Mouse (Mus musculus) ES-E14 (cell line): ENCODE data around the gene Ms4a2. TPM values are rescaled to one million over a fixed set of nuclear protein-coding genes. Genes with fewer than 3 reads are reported as not detected.

ENCODE experiments used
- DNase-seq: peaks from one replicate; pipeline ENCODE4 v3.0.0-alpha.2; 2013; ENCODE audit warnings: low read depth, low spot score
- H3K27ac ChIP-seq: 2 replicates; pipeline ENCODE4 v1.5.1; 2012; ENCODE audit warnings: low read depth, mild to moderate bottlenecking, low read length, moderate library complexity, mixed read lengths; ENCODE audit not compliant: poor library complexity, insufficient read depth, severe bottlenecking
- H3K36me3 ChIP-seq: 2 replicates; pipeline ENCODE4 v1.6.1; 2012; ENCODE audit warnings: mild to moderate bottlenecking, low read length, moderate library complexity, mixed read lengths; ENCODE audit not compliant: control insufficient read depth, poor library complexity, insufficient read depth, severe bottlenecking
- H3K4me1 ChIP-seq, 2 experiments: fragments of 150-350 bp in 1 of 2; sonication (generic) in 1 of 2; 2 replicates each; pipeline ENCODE4 v1.6.1; 2012; ENCODE audit warnings: low read length in 2 of 2, mild to moderate bottlenecking in 1 of 2, mixed read lengths in 1 of 2; ENCODE audit not compliant: control insufficient read depth in 2 of 2, insufficient read depth in 2 of 2, poor library complexity in 1 of 2
- H3K4me3 ChIP-seq, 2 experiments: fragments of 150-350 bp in 1 of 2; sonication (generic) in 1 of 2; 2 replicates each; pipeline ENCODE4 v1.5.1; 2012; ENCODE audit warnings: low read length in 2 of 2, low read depth in 1 of 2, mild to moderate bottlenecking in 1 of 2, mixed read lengths in 1 of 2; ENCODE audit not compliant: insufficient read depth in 1 of 2, poor library complexity in 1 of 2, severe bottlenecking in 1 of 2
- H3K9ac ChIP-seq: 2 replicates; pipeline ENCODE4 v1.6.1; 2012; ENCODE audit warnings: low read depth, mild to moderate bottlenecking, low read length, mixed read lengths; ENCODE audit not compliant: poor library complexity, insufficient read depth, severe bottlenecking
- H3K9me3 ChIP-seq: fragments of 150-350 bp; sonication (generic); 2 replicates; pipeline ENCODE4 v1.6.1; 2012; ENCODE audit warnings: low read depth, mild to moderate bottlenecking, low read length; ENCODE audit not compliant: control insufficient read depth, insufficient read depth
- CHD2 ChIP-seq: IDR thresholded peaks from 2 replicates; pipeline ENCODE4 v1.6.1; 2014; ENCODE audit warnings: mild to moderate bottlenecking, low read depth, low read length, inconsistent platforms
- HCFC1 ChIP-seq: IDR thresholded peaks from 2 replicates; pipeline ENCODE4 v1.6.1; 2012; ENCODE audit warnings: low read length, inconsistent platforms, borderline replicate concordance; ENCODE audit not compliant: insufficient read depth
- MAFK ChIP-seq: IDR thresholded peaks from 2 replicates; pipeline ENCODE4 v1.6.1; 2014; ENCODE audit warnings: mild to moderate bottlenecking, low read depth, low read length, inconsistent platforms; ENCODE audit not compliant: insufficient read depth
- ZC3H11A ChIP-seq: IDR thresholded peaks from 2 replicates; pipeline ENCODE4 v1.6.1; 2012; ENCODE audit warnings: low read depth, mild to moderate bottlenecking, inconsistent platforms, low read length, borderline replicate concordance
- ZNF384 ChIP-seq: IDR thresholded peaks from 2 replicates; pipeline ENCODE4 v1.6.1; 2012; ENCODE audit warnings: low read depth, low read length, inconsistent platforms
- in situ Hi-C, 2 experiments: fragments of 600-800 bp; cut with MboI; formaldehyde crosslinking; loops; one replicate each; pipeline ENCODE4 v1.15.1; 2025; ENCODE audit warnings: low sequenced_read_pairs in 2 of 2, inconsistent platforms in 1 of 2; ENCODE audit not compliant: unreplicated experiment in 2 of 2
- total RNA-seq: library from RNA; depleted of rRNA; stranded (reverse); fragments of 300-350 nt; gene quantifications from 2 replicates; pipeline ENCODE4 v1.2.3, GENCODE M21; 2012

Ms4a2 gene
- total RNA-seq, 1 experiment, result not detected

- H3K27ac ChIP-seq, result no peak overlapping the region
- no peak overlapping the region for H3K4me3 ChIP-seq
- no peaks in the 10 kb centered on the region for H3K36me3 ChIP-seq
- in situ Hi-C loops, result no loop called here
- DNase-seq, result no peak
- H3K9ac ChIP-seq, result no peak overlapping the region
- no peaks in the 10 kb centered on the region for H3K4me1 ChIP-seq
- H3K9me3 ChIP-seq, result no peaks in the 10 kb centered on the region
- TF ChIP-seq HCFC1 (no peak), ZC3H11A (no peak), MAFK (no peak), ZNF384 (no peak), CHD2 (no peak)
These were observed 10.2 kb upstream of the Ms4a2 start for GRCm38 (mm10) chr19:11633732-11634131.

- Histone ChIP-seq H3K9ac (no peak overlapping the region), H3K4me3 (no peak overlapping the region), H3K9me3 (no peaks in the 10 kb centered on the region), H3K36me3 (no peaks in the 10 kb centered on the region), H3K27ac (no peak overlapping the region), H3K4me1 (no peaks in the 10 kb centered on the region)
- in situ Hi-C loops, result no loop called here
- no peak for TF ChIP-seq MAFK
- TF ChIP-seq CHD2, result no peak
- TF ChIP-seq HCFC1, result no peak
- no peak for TF ChIP-seq ZC3H11A
- no peak for TF ChIP-seq ZNF384
- DNase-seq, result no peak
These were observed 1.7 kb upstream of the Ms4a2 start for GRCm38 (mm10) chr19:11625231-11625630.

GRCm38 (mm10) chr19:11624800-11625199, 1.3 kb upstream of the Ms4a2 start:
- H3K27ac ChIP-seq, result no peak overlapping the region
- no peaks in the 10 kb centered on the region for H3K4me1 ChIP-seq
- in situ Hi-C loops, result no loop called here
- no peak overlapping the region for H3K9ac ChIP-seq
- TF ChIP-seq ZC3H11A, result no peak
- TF ChIP-seq CHD2, result no peak
- no peak for TF ChIP-seq ZNF384
- TF ChIP-seq MAFK, result no peak
- TF ChIP-seq HCFC1, result no peak
- DNase-seq, result no peak
- no peaks in the 10 kb centered on the region for H3K9me3 ChIP-seq
- H3K36me3 ChIP-seq, result no peaks in the 10 kb centered on the region
- H3K4me3 ChIP-seq, result no peak overlapping the region

- Histone ChIP-seq H3K36me3 (no peaks in the 10 kb centered on the region), H3K27ac (no peak overlapping the region), H3K4me1 (no peaks in the 10 kb centered on the region), H3K4me3 (no peak overlapping the region), H3K9ac (no peak overlapping the region), H3K9me3 (no peaks in the 10 kb centered on the region)
- TF ChIP-seq HCFC1 (no peak), CHD2 (no peak), MAFK (no peak), ZNF384 (no peak), ZC3H11A (no peak)
- no peak for DNase-seq
- in situ Hi-C loops, result no loop called here
These were observed 5.5 kb downstream of the Ms4a2 start for GRCm38 (mm10) chr19:11617983-11618382.

GRCm38 (mm10) chr19:11614805-11615204, 8.7 kb downstream of the Ms4a2 start:
- Histone ChIP-seq H3K4me1 (peaks cover 0 to 2% of the 10 kb centered on the region in 2 experiments; a peak in 1 of 4 replicates), H3K9ac (no peak overlapping the region), H3K9me3 (no peaks in the 10 kb centered on the region), H3K4me3 (no peak overlapping the region), H3K36me3 (no peaks in the 10 kb centered on the region), H3K27ac (no peak overlapping the region)
- in situ Hi-C loops, result no loop called here
- DNase-seq, result no peak
- TF ChIP-seq ZC3H11A (no peak), ZNF384 (no peak), CHD2 (no peak), HCFC1 (no peak), MAFK (no peak)
